Mouse (Mus musculus) midbrain, embryonic 12.5 days (tissue): ENCODE measurements around the gene Atf5. TPM values are rescaled to one million over a fixed set of nuclear protein-coding genes. Genes with fewer than 3 reads are reported as not detected.
A peak's percentile ranks its signal among the peaks of the same experiment; 100 is the strongest.

Experiments used
- ATAC-seq: fragments of 200-750 bp; cut with Nextera tagmentation; 2 replicates; pipeline ENCODE4 v1.8.0; 2017; ENCODE audit warnings: low read depth, moderate TSS enrichment, moderate library complexity; ENCODE audit not compliant: low FRiP score
- H3K27ac ChIP-seq: fragments of 300-500 bp; sonication (generic); replicated peaks from 2 replicates; pipeline ENCODE4 v1.5.1; 2016; ENCODE audit warnings: mild to moderate bottlenecking
- H3K27me3 ChIP-seq: fragments of 300-500 bp; sonication (generic); 2 replicates; pipeline ENCODE4 v1.6.1; 2016; ENCODE audit warnings: mild to moderate bottlenecking
- H3K36me3 ChIP-seq: fragments of 300-500 bp; sonication (generic); 2 replicates; pipeline ENCODE4 v1.6.1; 2016
- H3K4me1 ChIP-seq: fragments of 300-500 bp; sonication (generic); 2 replicates; pipeline ENCODE4 v1.6.1; 2016
- H3K4me2 ChIP-seq: fragments of 300-500 bp; sonication (generic); replicated peaks from 2 replicates; pipeline ENCODE4 v1.6.1; 2016; ENCODE audit warnings: mild to moderate bottlenecking, moderate library complexity
- H3K4me3 ChIP-seq: fragments of 300-500 bp; sonication (generic); 2 replicates; pipeline ENCODE4 v1.5.1; 2016; ENCODE audit warnings: mild to moderate bottlenecking
- H3K9ac ChIP-seq: fragments of 300-500 bp; sonication (generic); replicated peaks from 2 replicates; pipeline ENCODE4 v1.6.1; 2016; ENCODE audit warnings: mild to moderate bottlenecking, moderate library complexity
- H3K9me3 ChIP-seq: fragments of 300-500 bp; sonication (generic); 2 replicates; pipeline ENCODE4 v1.6.1; 2016; ENCODE audit warnings: mild to moderate bottlenecking
- WGBS: fragments of 180-500 bp; shearing (Covaris S2); methylation state at CpG from one replicate; pipeline ENCODE4 v1.1.7; 2016; 5-methylcytosine and 5-hydroxymethylcytosine counted together
- polyA plus RNA-seq: library from polyadenylated mRNA; unstranded; fragments of >200 nt; fragmentation: Nextera tagmentation; extraction: Ambion mirVana; gene quantifications from 2 replicates; pipeline ENCODE4 v1.2.1, GENCODE M21; 2016

The Atf5 gene
- polyA plus RNA-seq, 1 experiment from 2014 or later: 5.6 TPM

GRCm38 (mm10) chr7:44835373-44836015 is 19.0 kb upstream of the Atf5 start:
- Histone ChIP-seq H3K36me3 (peaks cover 19% of the 10 kb centered on the region), H3K4me3 (no peak overlapping the region), H3K4me2 (no peak overlapping the region), H3K9me3 (no peaks in the 10 kb centered on the region), H3K4me1 (peaks cover 12% of the 10 kb centered on the region), H3K27me3 (peaks cover 28% of the 10 kb centered on the region), H3K27ac (no peak overlapping the region), H3K9ac (no peak overlapping the region)
- ATAC-seq: no peak
- 100% methylated on average over 1 of the region's 1 CpGs for WGBS

GRCm38 (mm10) chr7:44832763-44833162 is 16.3 kb upstream of the Atf5 start:
- WGBS: 90% methylated on average over 4 of the region's 4 CpGs
- H3K4me3 ChIP-seq: no peak overlapping the region
- H3K27ac ChIP-seq: no peak overlapping the region
- no peak overlapping the region for H3K4me2 ChIP-seq
- no peak overlapping the region for H3K9ac ChIP-seq
- H3K9me3 ChIP-seq: no peaks in the 10 kb centered on the region
- H3K27me3 ChIP-seq: peaks cover under 1% of the 10 kb centered on the region; the same call in 1 of the 2 replicates
- peaks cover 44% of the 10 kb centered on the region for H3K36me3 ChIP-seq
- ATAC-seq: no peak
- no peaks in the 10 kb centered on the region for H3K4me1 ChIP-seq

- no peak for ATAC-seq
- Histone ChIP-seq H3K4me2 (no peak overlapping the region), H3K27me3 (no peaks in the 10 kb centered on the region), H3K27ac (no peak overlapping the region), H3K4me3 (no peak overlapping the region), H3K36me3 (peaks cover 48% of the 10 kb centered on the region), H3K9me3 (no peaks in the 10 kb centered on the region), H3K9ac (no peak overlapping the region), H3K4me1 (peaks cover 13% of the 10 kb centered on the region; the same call in 1 of the 2 replicates)
- 96% methylated on average over 5 of the region's 5 CpGs for WGBS
Observed at GRCm38 (mm10) chr7:44828706-44829105, 12.2 kb upstream of the Atf5 start.

GRCm38 (mm10) chr7:44826771-44827170 is 10.3 kb upstream of the Atf5 start:
- no peak for ATAC-seq
- H3K4me2 ChIP-seq: no peak overlapping the region
- peaks cover 42% of the 10 kb centered on the region for H3K36me3 ChIP-seq
- H3K27me3 ChIP-seq: no peaks in the 10 kb centered on the region
- H3K27ac ChIP-seq: no peak overlapping the region
- H3K9ac ChIP-seq: no peak overlapping the region
- no peak overlapping the region for H3K4me3 ChIP-seq
- H3K4me1 ChIP-seq: peaks cover 17% of the 10 kb centered on the region
- 90% methylated on average over 3 of the region's 3 CpGs for WGBS
- H3K9me3 ChIP-seq: no peaks in the 10 kb centered on the region

- Histone ChIP-seq H3K4me3 (no peak overlapping the region), H3K27me3 (no peaks in the 10 kb centered on the region), H3K27ac (no peak overlapping the region), H3K4me2 (no peak overlapping the region), H3K9ac (no peak overlapping the region), H3K36me3 (peaks cover 24% of the 10 kb centered on the region), H3K4me1 (peaks cover 27% of the 10 kb centered on the region), H3K9me3 (no peaks in the 10 kb centered on the region)
- WGBS: 37% methylated on average over 3 of the region's 3 CpGs
- 0 out of 2 replicates have a peak, but pooled peaks have one; percentile 12 for ATAC-seq
Observed at GRCm38 (mm10) chr7:44824872-44825271, 8.4 kb upstream of the Atf5 start.

GRCm38 (mm10) chr7:44823409-44823808 is 7.0 kb upstream of the Atf5 start:
- Histone ChIP-seq H3K36me3 (peaks cover 10% of the 10 kb centered on the region), H3K4me1 (peaks cover 42% of the 10 kb centered on the region), H3K4me2 (no peak overlapping the region), H3K9me3 (no peaks in the 10 kb centered on the region), H3K9ac (no peak overlapping the region), H3K27ac (no peak overlapping the region), H3K4me3 (no peak overlapping the region), H3K27me3 (no peaks in the 10 kb centered on the region)
- 39% methylated on average over 7 of the region's 7 CpGs for WGBS
- ATAC-seq: no peak

- Histone ChIP-seq H3K4me1 (peaks cover 57% of the 10 kb centered on the region), H3K9me3 (no peaks in the 10 kb centered on the region), H3K27ac (no peak overlapping the region), H3K27me3 (no peaks in the 10 kb centered on the region), H3K9ac (no peak overlapping the region), H3K4me3 (no peak overlapping the region), H3K4me2 (no peak overlapping the region), H3K36me3 (peaks cover 7% of the 10 kb centered on the region; the same call in 1 of the 2 replicates)
- WGBS: 88% methylated on average over 7 of the region's 7 CpGs
- ATAC-seq: no peak
Observed at GRCm38 (mm10) chr7:44821666-44822448, 5.4 kb upstream of the Atf5 start.

GRCm38 (mm10) chr7:44820525-44820924 is 4.1 kb upstream of the Atf5 start:
- Histone ChIP-seq H3K4me2 (no peak overlapping the region; the same call in 1 of the 2 replicates), H3K4me1 (peaks cover 57% of the 10 kb centered on the region), H3K36me3 (0 out of 2 replicates have a peak, but pooled peaks cover 3% of the 10 kb centered on the region), H3K9me3 (no peaks in the 10 kb centered on the region), H3K27ac (no peak overlapping the region), H3K4me3 (no peak overlapping the region), H3K27me3 (no peaks in the 10 kb centered on the region), H3K9ac (no peak overlapping the region)
- ATAC-seq: no peak
- WGBS: 75% methylated on average over 3 of the region's 3 CpGs

- 72% methylated on average over 5 of the region's 5 CpGs for WGBS
- Histone ChIP-seq H3K4me2 (peak overlapping the region; percentile 87; the same call in 1 of the 2 replicates), H3K9me3 (no peaks in the 10 kb centered on the region), H3K27ac (no peak overlapping the region), H3K36me3 (0 out of 2 replicates have a peak, but pooled peaks cover 3% of the 10 kb centered on the region), H3K4me3 (no peak overlapping the region), H3K27me3 (no peaks in the 10 kb centered on the region), H3K4me1 (peaks cover 59% of the 10 kb centered on the region), H3K9ac (0 out of 2 replicates have a peak overlapping the region, but pooled peaks have one; percentile 24)
- no peak for ATAC-seq
Observed at GRCm38 (mm10) chr7:44819863-44820262, 3.4 kb upstream of the Atf5 start.

GRCm38 (mm10) chr7:44819391-44819790 is 2.9 kb upstream of the Atf5 start:
- peak overlapping the region; percentile 46; the same call in 1 of the 2 replicates for H3K9ac ChIP-seq
- H3K4me1 ChIP-seq: peaks cover 59% of the 10 kb centered on the region
- 93% methylated on average over 2 of the region's 2 CpGs for WGBS
- H3K27ac ChIP-seq: 0 out of 2 replicates have a peak overlapping the region, but pooled peaks have one; percentile 16
- no peaks in the 10 kb centered on the region for H3K27me3 ChIP-seq
- no peak for ATAC-seq
- 0 out of 2 replicates have a peak, but pooled peaks cover 3% of the 10 kb centered on the region for H3K36me3 ChIP-seq
- H3K4me2 ChIP-seq: peak overlapping the region; percentile 87
- H3K9me3 ChIP-seq: no peaks in the 10 kb centered on the region
- H3K4me3 ChIP-seq: peak overlapping the region; percentile 89; the same call in 1 of the 2 replicates

GRCm38 (mm10) chr7:44818751-44819235 is 2.3 kb upstream of the Atf5 start:
- 0 out of 2 replicates have a peak, but pooled peaks cover 3% of the 10 kb centered on the region for H3K36me3 ChIP-seq
- ATAC-seq: no peak
- peaks cover 57% of the 10 kb centered on the region for H3K4me1 ChIP-seq
- peak overlapping the region; percentile 89 for H3K4me3 ChIP-seq
- peak overlapping the region; percentile 87 for H3K4me2 ChIP-seq
- 40% methylated on average over 6 of the region's 6 CpGs for WGBS
- no peaks in the 10 kb centered on the region for H3K9me3 ChIP-seq
- 0 out of 2 replicates have a peak overlapping the region, but pooled peaks have one; percentile 16 for H3K27ac ChIP-seq
- H3K9ac ChIP-seq: peak overlapping the region; percentile 46
- H3K27me3 ChIP-seq: no peaks in the 10 kb centered on the region

- no peak overlapping the region for H3K27ac ChIP-seq
- no peaks in the 10 kb centered on the region for H3K27me3 ChIP-seq
- peak overlapping the region; percentile 87 for H3K4me2 ChIP-seq
- ATAC-seq: no peak
- 0 out of 2 replicates have a peak, but pooled peaks cover 3% of the 10 kb centered on the region for H3K36me3 ChIP-seq
- H3K4me1 ChIP-seq: peaks cover 54% of the 10 kb centered on the region
- WGBS: 41% methylated on average over 2 of the region's 2 CpGs
- peak overlapping the region; percentile 89 for H3K4me3 ChIP-seq
- H3K9me3 ChIP-seq: no peaks in the 10 kb centered on the region
- peak overlapping the region; percentile 90 for H3K9ac ChIP-seq
Observed at GRCm38 (mm10) chr7:44818164-44818563, 1.7 kb upstream of the Atf5 start.
